Mouse (Mus musculus) kidney, adult 11 months (tissue): ENCODE results near the gene Cdkl5.

Experiments used
- DNase-seq: peaks from one replicate; pipeline ENCODE4 v3.0.0; 2022

Cdkl5 gene

GRCm38 (mm10) chrX:160994543-160995121, at the start of gene Cdkl5:
TSS of gene Cdkl5 (minus strand) at chrX:160994704.
- DNase-seq, result peak; percentile 96

GRCm38 (mm10) chrX:161033235-161033803, 38.8 kb upstream of the Cdkl5 start:
- peak; percentile 11 for DNase-seq

- no peak for DNase-seq
These were observed 37.9 kb upstream of the Cdkl5 start for GRCm38 (mm10) chrX:161032423-161032822.

GRCm38 (mm10) chrX:161030233-161030632, 35.7 kb upstream of the Cdkl5 start:
- no peak for DNase-seq

GRCm38 (mm10) chrX:161024475-161024874, 30.0 kb upstream of the Cdkl5 start:
- no peak for DNase-seq

GRCm38 (mm10) chrX:161021548-161021947, 27.0 kb upstream of the Cdkl5 start:
- no peak for DNase-seq

- DNase-seq, result no peak
These were observed 23.7 kb upstream of the Cdkl5 start for GRCm38 (mm10) chrX:161018179-161018578.

- DNase-seq, result no peak
These were observed 11.8 kb upstream of the Cdkl5 start for GRCm38 (mm10) chrX:161006272-161006671.

- DNase-seq, result no peak
These were observed 1.5 kb upstream of the Cdkl5 start for GRCm38 (mm10) chrX:160996051-160996450.

- DNase-seq, result no peak
These were observed 695 bp upstream of the Cdkl5 start for GRCm38 (mm10) chrX:160995131-160995667.

GRCm38 (mm10) chrX:160993749-160994539, 560 bp downstream of the Cdkl5 start:
- no peak for DNase-seq

GRCm38 (mm10) chrX:160992703-160993102, 1.8 kb downstream of the Cdkl5 start:
- DNase-seq, result no peak

- no peak for DNase-seq
These were observed 4.2 kb downstream of the Cdkl5 start for GRCm38 (mm10) chrX:160990276-160990675.

- no peak for DNase-seq
These were observed 16.6 kb downstream of the Cdkl5 start for GRCm38 (mm10) chrX:160977919-160978318.

- DNase-seq, result no peak
These were observed 22.4 kb downstream of the Cdkl5 start for GRCm38 (mm10) chrX:160971991-160972545.

GRCm38 (mm10) chrX:160958593-160959131, 35.8 kb downstream of the Cdkl5 start:
- DNase-seq, result no peak

- DNase-seq, result no peak
These were observed 44.9 kb downstream of the Cdkl5 start for GRCm38 (mm10) chrX:160949583-160949982.

- no peak for DNase-seq
These were observed 49.8 kb downstream of the Cdkl5 start for GRCm38 (mm10) chrX:160944722-160945121.

GRCm38 (mm10) chrX:160935541-160935940, 59.0 kb downstream of the Cdkl5 start:
- DNase-seq, result no peak

GRCm38 (mm10) chrX:160930656-160931055, 63.8 kb downstream of the Cdkl5 start:
- DNase-seq, result no peak

GRCm38 (mm10) chrX:160928870-160929269, 65.6 kb downstream of the Cdkl5 start:
- no peak for DNase-seq

GRCm38 (mm10) chrX:160919022-160919637, 75.4 kb downstream of the Cdkl5 start:
- DNase-seq, result no peak

GRCm38 (mm10) chrX:160906952-160907351, 87.6 kb downstream of the Cdkl5 start, which contains the start of gene Gja6:
TSS of gene Gja6 (minus strand) at chrX:160907052.
- no peak for DNase-seq
